Mouse (Mus musculus): ENCODE measurements at regions not wholly inside any gene's neighbourhood (a gene's known extent, or its start where the extent isn't known, plus 50 kb on each side); places are given as distances from the start of the nearest gene placed in this dataset.
"Not testable (repeated sequence)": the region's sequence is repeated elsewhere in the genome, so short reads cannot be mapped to it uniquely, and the experiment has no call there.

DNA sequence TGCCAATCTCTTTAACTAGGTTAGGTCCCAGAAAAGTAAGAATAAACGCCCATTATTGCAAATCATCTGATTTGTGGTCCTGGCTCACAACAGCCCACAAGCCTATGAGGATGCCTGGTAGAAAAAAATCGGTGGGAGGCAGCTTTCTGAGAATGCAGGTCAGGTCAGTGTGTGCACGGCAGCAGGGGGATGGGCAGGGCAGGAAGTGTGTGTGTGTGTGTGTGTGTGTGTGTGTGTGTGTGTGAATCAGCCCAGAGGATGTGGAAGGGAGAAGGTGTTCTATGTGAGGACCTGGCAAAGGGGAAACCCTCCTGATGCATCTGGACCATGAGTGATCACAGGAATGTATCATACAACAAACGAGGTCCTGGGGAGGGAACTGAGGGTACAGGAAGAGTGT lies 287.5 kb upstream of the 3110018I06Rik start:
- Histone ChIP-seq H3K4me3 (ENCODE audit: insufficient read depth, poor library complexity, severe bottlenecking) (no peak overlapping the region), H3K79me3 (ENCODE audit: low read depth) (no peaks in the 10 kb centered on the region), H3K79me2 (ENCODE audit: control insufficient read depth, insufficient read depth) (no peaks in the 10 kb centered on the region), H3ac (ENCODE audit: control insufficient read depth, insufficient read length, low read depth) (no peak overlapping the region), H3K36me3 (ENCODE audit: control insufficient read depth, insufficient read depth) (no peaks in the 10 kb centered on the region), H3K27me3 (ENCODE audit: control insufficient read depth, insufficient read depth, insufficient read length) (no peaks in the 10 kb centered on the region)
- TF ChIP-seq FOSL1 (IDR thresholded peaks at IDR 0.05; ENCODE audit: insufficient read depth, low read length, poor library complexity, severe bottlenecking), result no peak
- no peak for TF ChIP-seq USF1 (IDR thresholded peaks at IDR 0.05; ENCODE audit: low read depth)

- H3K4me3 ChIP-seq (ENCODE audit: insufficient read depth, poor library complexity, severe bottlenecking); H3K27me3 ChIP-seq (ENCODE audit: control insufficient read depth, insufficient read depth, insufficient read length); H3ac ChIP-seq (ENCODE audit: control insufficient read depth, insufficient read length, low read depth); H3K79me2 ChIP-seq (ENCODE audit: control insufficient read depth, insufficient read depth); H3K79me3 ChIP-seq (ENCODE audit: low read depth); H3K36me3 ChIP-seq (ENCODE audit: control insufficient read depth, insufficient read depth): not testable (repeated sequence)
Measured at GRCm38 (mm10) chr12:107208826-107209225, 279.6 kb upstream of the 3110018I06Rik start.

DNA sequence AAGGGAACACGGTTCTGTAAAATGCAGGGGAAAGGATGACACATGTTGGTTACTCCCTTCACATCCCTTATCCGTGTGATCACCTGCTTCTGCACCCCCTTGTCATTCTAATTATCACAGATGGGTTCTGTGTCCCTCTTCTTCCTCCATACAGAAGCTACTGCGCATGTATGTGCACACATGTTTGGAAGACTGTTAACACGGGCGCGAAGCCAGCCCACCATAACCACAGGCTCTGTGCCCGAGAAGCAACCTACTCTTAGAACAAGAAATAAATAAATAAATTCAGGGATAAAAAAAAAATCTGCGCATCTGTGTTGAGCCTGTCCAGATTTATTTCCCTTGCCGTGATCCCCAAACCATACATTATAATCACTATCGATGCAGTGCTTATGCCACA lies 275.6 kb upstream of the 3110018I06Rik start:
- no peak overlapping the region for H3ac ChIP-seq (ENCODE audit: control insufficient read depth, insufficient read length, low read depth)
- no peak overlapping the region for H3K4me3 ChIP-seq (ENCODE audit: insufficient read depth, poor library complexity, severe bottlenecking)
- H3K36me3 ChIP-seq (ENCODE audit: control insufficient read depth, insufficient read depth), result no peaks in the 10 kb centered on the region
- H3K79me2 ChIP-seq (ENCODE audit: control insufficient read depth, insufficient read depth), result no peaks in the 10 kb centered on the region
- TF ChIP-seq MAX (IDR thresholded peaks at IDR 0.05), result no peak
- no peak for TF ChIP-seq CEBPB (IDR thresholded peaks at IDR 0.05; ENCODE audit: low read depth)
- no peak for TF ChIP-seq MYOG (IDR thresholded peaks at IDR 0.05; ENCODE audit: control insufficient read depth, extremely low read depth, insufficient read length)
- no peak for TF ChIP-seq MYOD1 (IDR thresholded peaks at IDR 0.05; ENCODE audit: control insufficient read depth, insufficient read length, low read depth)
- TF ChIP-seq CTCF (IDR thresholded peaks at IDR 0.05; ENCODE audit: control insufficient read depth, insufficient read depth, insufficient read length), result no peak
- TF ChIP-seq FOSL1 (IDR thresholded peaks at IDR 0.05; ENCODE audit: insufficient read depth, low read length, poor library complexity, severe bottlenecking), result no peak
- no peak for TF ChIP-seq USF1 (IDR thresholded peaks at IDR 0.05; ENCODE audit: low read depth)
- H3K27me3 ChIP-seq (ENCODE audit: control insufficient read depth, insufficient read depth, insufficient read length), result no peaks in the 10 kb centered on the region
- H3K79me3 ChIP-seq (ENCODE audit: low read depth), result no peaks in the 10 kb centered on the region

DNA sequence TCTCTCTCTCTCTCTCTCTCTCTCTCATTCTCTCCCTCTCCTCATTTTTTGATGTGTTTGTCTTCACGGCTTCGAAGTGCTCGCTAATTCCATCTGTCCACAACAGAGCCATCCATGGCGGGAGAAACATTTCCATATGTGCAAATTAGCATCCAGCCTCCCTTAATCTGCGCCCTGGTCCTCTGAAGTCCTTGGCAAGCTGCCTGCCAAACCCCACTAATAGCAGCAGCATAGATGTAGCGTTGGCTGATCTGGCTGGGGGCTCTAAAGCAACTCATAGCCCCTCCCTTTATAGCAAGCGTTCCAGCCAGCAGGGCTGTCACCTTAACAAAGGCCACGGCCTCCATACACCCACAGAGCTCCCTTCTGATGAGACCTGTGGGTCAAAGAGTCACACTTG lies 272.3 kb upstream of the 3110018I06Rik start:
- Histone ChIP-seq H3K27me3 (ENCODE audit: control insufficient read depth, insufficient read depth, insufficient read length) (no peaks in the 10 kb centered on the region), H3K4me3 (ENCODE audit: insufficient read depth, poor library complexity, severe bottlenecking) (no peak overlapping the region), H3K36me3 (ENCODE audit: control insufficient read depth, insufficient read depth) (no peaks in the 10 kb centered on the region), H3K79me3 (ENCODE audit: low read depth) (no peaks in the 10 kb centered on the region), H3K79me2 (ENCODE audit: control insufficient read depth, insufficient read depth) (no peaks in the 10 kb centered on the region), H3ac (ENCODE audit: control insufficient read depth, insufficient read length, low read depth) (no peak overlapping the region)
- no peak for TF ChIP-seq USF1 (IDR thresholded peaks at IDR 0.05; ENCODE audit: low read depth)
- TF ChIP-seq MAX (IDR thresholded peaks at IDR 0.05), result no peak
- no peak for TF ChIP-seq MYOG (IDR thresholded peaks at IDR 0.05; ENCODE audit: control insufficient read depth, extremely low read depth, insufficient read length)
- TF ChIP-seq FOSL1 (IDR thresholded peaks at IDR 0.05; ENCODE audit: insufficient read depth, low read length, poor library complexity, severe bottlenecking), result no peak
- TF ChIP-seq CTCF (IDR thresholded peaks at IDR 0.05; ENCODE audit: control insufficient read depth, insufficient read depth, insufficient read length), result no peak
- TF ChIP-seq CEBPB (IDR thresholded peaks at IDR 0.05; ENCODE audit: low read depth), result no peak
- TF ChIP-seq MYOD1 (IDR thresholded peaks at IDR 0.05; ENCODE audit: control insufficient read depth, insufficient read length, low read depth), result no peak

DNA sequence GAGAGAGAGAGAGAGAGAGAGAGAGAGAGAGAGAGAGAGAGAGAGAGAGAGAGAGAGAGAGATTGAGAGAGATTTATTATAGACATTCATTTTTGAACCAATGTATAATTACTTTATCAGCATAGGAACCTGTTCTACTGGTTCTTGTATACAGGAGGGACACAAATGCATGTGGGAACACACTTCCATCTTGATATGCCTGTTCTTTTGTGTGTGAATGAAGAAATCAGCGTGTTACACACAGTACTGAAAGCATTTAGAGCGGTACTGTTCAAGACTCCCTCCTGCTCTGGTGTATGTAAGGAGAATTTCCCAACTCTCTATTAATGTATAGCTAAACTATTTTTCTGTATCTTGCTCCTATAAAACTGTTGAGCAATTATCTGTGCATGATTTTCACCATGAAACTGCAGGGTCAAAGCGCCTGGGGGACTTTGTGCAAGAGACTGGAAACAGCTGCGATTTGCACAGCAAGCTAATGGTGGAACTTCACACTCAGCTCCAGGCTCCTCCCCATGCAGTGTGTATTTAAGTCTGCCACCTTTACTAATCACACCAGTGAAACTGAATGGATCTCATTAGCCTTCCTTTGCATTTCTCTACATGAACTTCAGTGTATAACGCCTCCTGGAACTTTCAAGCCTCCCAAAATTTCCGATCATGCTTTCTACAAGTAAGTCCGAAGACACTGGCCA lies 267.0 kb upstream of the 3110018I06Rik start:
- Histone ChIP-seq H3K79me3 (ENCODE audit: low read depth) (no peaks in the 10 kb centered on the region), H3K79me2 (ENCODE audit: control insufficient read depth, insufficient read depth) (no peaks in the 10 kb centered on the region), H3K4me3 (ENCODE audit: insufficient read depth, poor library complexity, severe bottlenecking) (no peak overlapping the region), H3K27me3 (ENCODE audit: control insufficient read depth, insufficient read depth, insufficient read length) (no peaks in the 10 kb centered on the region), H3K36me3 (ENCODE audit: control insufficient read depth, insufficient read depth) (no peaks in the 10 kb centered on the region), H3ac (ENCODE audit: control insufficient read depth, insufficient read length, low read depth) (no peak overlapping the region)
- no peak for TF ChIP-seq MYOD1 (IDR thresholded peaks at IDR 0.05; ENCODE audit: control insufficient read depth, insufficient read length, low read depth)
- TF ChIP-seq MAX (IDR thresholded peaks at IDR 0.05), result no peak
- no peak for TF ChIP-seq FOSL1 (IDR thresholded peaks at IDR 0.05; ENCODE audit: insufficient read depth, low read length, poor library complexity, severe bottlenecking)
- no peak for TF ChIP-seq MYOG (IDR thresholded peaks at IDR 0.05; ENCODE audit: control insufficient read depth, extremely low read depth, insufficient read length)
- TF ChIP-seq USF1 (IDR thresholded peaks at IDR 0.05; ENCODE audit: low read depth), result no peak
- TF ChIP-seq CTCF (IDR thresholded peaks at IDR 0.05; ENCODE audit: control insufficient read depth, insufficient read depth, insufficient read length), result no peak

- H3K79me2 ChIP-seq (ENCODE audit: control insufficient read depth, insufficient read depth), result no peaks in the 10 kb centered on the region
- no peak overlapping the region for H3K4me3 ChIP-seq (ENCODE audit: insufficient read depth, poor library complexity, severe bottlenecking)
- H3K27me3 ChIP-seq (ENCODE audit: control insufficient read depth, insufficient read depth, insufficient read length), result no peaks in the 10 kb centered on the region
- H3ac ChIP-seq (ENCODE audit: control insufficient read depth, insufficient read length, low read depth), result no peak overlapping the region
- TF ChIP-seq MAX (IDR thresholded peaks at IDR 0.05) (no peak), MYOG (IDR thresholded peaks at IDR 0.05; ENCODE audit: control insufficient read depth, extremely low read depth, insufficient read length) (no peak), MYOD1 (IDR thresholded peaks at IDR 0.05; ENCODE audit: control insufficient read depth, insufficient read length, low read depth) (no peak), CTCF (IDR thresholded peaks at IDR 0.05; ENCODE audit: control insufficient read depth, insufficient read depth, insufficient read length) (no peak), USF1 (IDR thresholded peaks at IDR 0.05; ENCODE audit: low read depth) (no peak), CEBPB (IDR thresholded peaks at IDR 0.05; ENCODE audit: low read depth) (no peak), FOSL1 (IDR thresholded peaks at IDR 0.05; ENCODE audit: insufficient read depth, low read length, poor library complexity, severe bottlenecking) (no peak)
- H3K79me3 ChIP-seq (ENCODE audit: low read depth), result no peaks in the 10 kb centered on the region
- no peaks in the 10 kb centered on the region for H3K36me3 ChIP-seq (ENCODE audit: control insufficient read depth, insufficient read depth)
Measured at GRCm38 (mm10) chr12:107222106-107222505, 266.3 kb upstream of the 3110018I06Rik start.
